Mouse (Mus musculus): ENCODE results near the gene Majin. TPM values are rescaled to one million over a fixed set of nuclear protein-coding genes. Genes with fewer than 3 reads are reported as not detected.

The Majin gene
- total and polyA plus RNA-seq, 3 experiments: not detected

DNA sequence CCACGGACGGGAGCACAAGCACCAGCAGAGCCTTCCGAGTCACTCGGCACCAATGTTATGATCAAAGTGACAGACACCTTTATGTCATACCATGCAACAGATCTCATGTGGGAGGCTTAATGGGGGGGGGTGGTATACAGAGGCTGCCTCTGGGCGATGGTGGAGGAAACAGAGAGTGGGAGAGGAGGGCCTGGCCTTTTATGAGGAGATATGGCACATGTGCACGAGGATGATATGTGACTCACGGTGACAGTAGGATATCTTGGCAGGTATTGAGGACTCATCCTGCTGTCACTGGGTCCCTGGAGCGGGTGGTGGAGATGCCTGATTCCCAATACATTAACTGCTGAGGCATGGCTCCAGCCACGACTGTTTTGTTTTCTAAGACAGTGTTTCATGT lies 29.0 kb upstream of the Majin start:
- in situ Hi-C loops (cut with MboI; ENCODE audit: low pct_ligation_motif_present, low pct_unique_long_range_greater_than_20kb, low sequenced_read_pairs): loop anchor here (5.0 to 25.0 kb wide), 2 partner anchors 77 to 157 kb away; partner anchors contain the start of gene Cdc42bpg
- Histone ChIP-seq H3K9ac (ENCODE audit: insufficient read depth, low read depth) (no peak overlapping the region), H3K9me3 (replicated peaks; ENCODE audit: low read length) (peaks cover 3% of the 10 kb centered on the region), H3K36me3 (replicated peaks in 1 of 2; ENCODE audit: control insufficient read depth in 1 of 2, insufficient read depth in 1 of 2, low read length in 1 of 2) (no peaks in the 10 kb centered on the region), H3K4me2 (ENCODE audit: insufficient read depth, low read depth, poor library complexity, severe bottlenecking) (no peak overlapping the region), H3K4me1 (ENCODE audit: control insufficient read depth in 1 of 2, insufficient read depth in 2 of 2) (peaks cover 8 to 22% of the 10 kb centered on the region in 2 experiments; a peak in 3 of 4 replicates), H3K4me3 (replicated peaks in 1 of 3; ENCODE audit: low read depth in 2 of 3, low read length in 2 of 3, poor library complexity in 1 of 3) (no peak overlapping the region), H3K27me3 (replicated peaks) (peaks cover 42% of the 10 kb centered on the region), H3K27ac (ENCODE audit: insufficient read depth, low read depth) (no peak overlapping the region), H3K79me2 (replicated peaks; ENCODE audit: control insufficient read depth, extremely low read depth, insufficient read depth, poor library complexity, severe bottlenecking) (no peaks in the 10 kb centered on the region)
- dilution Hi-C loops (cut with MboI; ENCODE audit: extremely low pct_ligation_motif_present, extremely low pct_unique_long_range_greater_than_20kb, low sequenced_read_pairs): no loop called here
- DNase-seq (ENCODE audit: extremely low read depth): no peak
- TF ChIP-seq EP300 (IDR thresholded peaks at IDR 0.05; ENCODE audit: low read length) (no peak), POLR2AphosphoS2 (IDR thresholded peaks at IDR 0.05; ENCODE audit: low read depth, low read length) (no peak), MAZ (IDR thresholded peaks at IDR 0.05; ENCODE audit: low read depth, low read length) (no peak), TBP (conservative IDR thresholded peaks at IDR 0.05; ENCODE audit: low read depth, low read length) (no peak), GABPA (IDR thresholded peaks at IDR 0.05; ENCODE audit: insufficient replicate concordance, low read depth, low read length) (no peak), ETS1 (conservative IDR thresholded peaks at IDR 0.05; ENCODE audit: low read depth, low read length) (no peak), BHLHE40 (IDR thresholded peaks at IDR 0.05; ENCODE audit: low read depth, low read length) (no peak), POLR2A (IDR thresholded peaks at IDR 0.05; ENCODE audit: low read depth, low read length) (no peak), KAT2A (IDR thresholded peaks at IDR 0.05; ENCODE audit: insufficient replicate concordance, low read length) (no peak), RCOR1 (conservative IDR thresholded peaks at IDR 0.05; ENCODE audit: low read depth, low read length) (no peak), SIN3A (IDR thresholded peaks at IDR 0.05; ENCODE audit: low read length) (no peak), MXI1 (IDR thresholded peaks at IDR 0.05; ENCODE audit: low read depth, low read length) (no peak), MYC (IDR thresholded peaks at IDR 0.05; ENCODE audit: low read depth, low read length) (no peak), CTCF (conservative IDR thresholded peaks at IDR 0.05 in 1 of 2, IDR thresholded peaks at IDR 0.05 in 1 of 2; ENCODE audit: low read depth in 2 of 2, low read length in 2 of 2) (no peak), CHD1 (IDR thresholded peaks at IDR 0.05; ENCODE audit: low read depth, low read length) (no peak), NRF1 (IDR thresholded peaks at IDR 0.05; ENCODE audit: low read depth, low read length) (no peak), HCFC1 (IDR thresholded peaks at IDR 0.05; ENCODE audit: low read depth, low read length) (no peak), NELFE (IDR thresholded peaks at IDR 0.05; ENCODE audit: low read depth, low read length) (no peak), ZC3H11A (IDR thresholded peaks at IDR 0.05; ENCODE audit: low read depth, low read length) (no peak)

DNA sequence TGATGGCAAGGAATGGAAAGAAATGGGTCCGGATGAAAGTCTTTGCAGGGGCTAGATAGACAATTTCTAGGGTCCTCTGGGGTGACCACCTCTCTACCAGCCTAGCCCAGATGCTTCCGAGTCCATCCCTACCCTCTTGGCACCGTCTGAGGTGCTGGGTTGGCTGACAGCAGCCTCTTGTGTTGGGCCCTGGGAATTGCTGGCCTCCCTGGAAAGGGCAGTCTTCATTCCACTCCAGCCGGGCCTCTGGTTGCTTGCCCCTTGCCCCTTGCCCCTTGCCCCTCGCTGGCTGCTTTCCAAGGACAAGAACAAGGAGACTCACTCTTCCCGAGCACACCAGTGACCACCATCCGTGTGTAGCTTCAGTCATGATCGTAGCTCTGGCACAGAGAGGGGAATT lies 27.8 kb upstream of the Majin start:
- Histone ChIP-seq H3K36me3 (replicated peaks in 1 of 2; ENCODE audit: control insufficient read depth in 1 of 2, insufficient read depth in 1 of 2, low read length in 1 of 2) (no peaks in the 10 kb centered on the region), H3K4me2 (ENCODE audit: insufficient read depth, low read depth, poor library complexity, severe bottlenecking) (peak overlapping the region; percentile 26; the same call in 1 of the 2 replicates), H3K9ac (ENCODE audit: insufficient read depth, low read depth) (no peak overlapping the region), H3K4me3 (replicated peaks in 1 of 3; ENCODE audit: low read depth in 2 of 3, low read length in 2 of 3, poor library complexity in 1 of 3) (no peak overlapping the region), H3K9me3 (replicated peaks; ENCODE audit: low read length) (peaks cover 3% of the 10 kb centered on the region), H3K27ac (ENCODE audit: insufficient read depth, low read depth) (no peak overlapping the region), H3K79me2 (replicated peaks; ENCODE audit: control insufficient read depth, extremely low read depth, insufficient read depth, poor library complexity, severe bottlenecking) (no peaks in the 10 kb centered on the region), H3K27me3 (replicated peaks) (peaks cover 40% of the 10 kb centered on the region), H3K4me1 (ENCODE audit: control insufficient read depth in 1 of 2, insufficient read depth in 2 of 2) (peaks cover 8 to 22% of the 10 kb centered on the region in 2 experiments; a peak in 3 of 4 replicates)
- DNase-seq (ENCODE audit: extremely low read depth): no peak
- dilution Hi-C loops (cut with MboI; ENCODE audit: extremely low pct_ligation_motif_present, extremely low pct_unique_long_range_greater_than_20kb, low sequenced_read_pairs): no loop called here
- in situ Hi-C loops (cut with MboI; ENCODE audit: low pct_ligation_motif_present, low pct_unique_long_range_greater_than_20kb, low sequenced_read_pairs): loop anchor here (5.0 to 25.0 kb wide), 2 partner anchors 76 to 156 kb away; partner anchors contain the start of gene Cdc42bpg
- TF ChIP-seq ZKSCAN1 (IDR thresholded peaks at IDR 0.05; ENCODE audit: borderline replicate concordance, low read depth, low read length) (no peak), JUN (IDR thresholded peaks at IDR 0.05; ENCODE audit: insufficient read depth, low read depth, low read length) (no peak), CTCF (conservative IDR thresholded peaks at IDR 0.05 in 1 of 2, IDR thresholded peaks at IDR 0.05 in 1 of 2; ENCODE audit: low read depth in 2 of 2, low read length in 2 of 2) (0 out of 4 replicates have a peak, but pooled peaks of 1 of the 2 experiments have one; percentile 8), BHLHE40 (IDR thresholded peaks at IDR 0.05; ENCODE audit: low read depth, low read length) (no peak)

Measured in CH12.LX (cell line).